Mouse (Mus musculus): ENCODE measurements around the gene Serinc3. TPM values are rescaled to one million over a fixed set of nuclear protein-coding genes. Genes with fewer than 3 reads are reported as not detected.
"Not testable (repeated sequence)": the region's sequence is repeated elsewhere in the genome, so short reads cannot be mapped to it uniquely, and the experiment has no call there.

Gene Serinc3
- total RNA-seq, 2 experiments from 2014 or later = 97.5 to 115 TPM

GRCm38 (mm10) chr2:163621401-163621800 lies 23.5 kb downstream of the Serinc3 start:
- DNase-seq = not testable (repeated sequence)

- DNase-seq = no peak
Observed at GRCm38 (mm10) chr2:163620451-163620850, 24.5 kb downstream of the Serinc3 start.

GRCm38 (mm10) chr2:163617874-163618273 lies 27.1 kb downstream of the Serinc3 start:
- no peak for DNase-seq

- DNase-seq = no peak
Observed at GRCm38 (mm10) chr2:163617232-163617863, 27.6 kb downstream of the Serinc3 start.

- DNase-seq = no peak
Observed at GRCm38 (mm10) chr2:163616652-163617227, 28.2 kb downstream of the Serinc3 start.

- no peak for DNase-seq
Observed at GRCm38 (mm10) chr2:163615906-163616651, 28.9 kb downstream of the Serinc3 start.

- DNase-seq = no peak
Observed at GRCm38 (mm10) chr2:163615401-163615800, 29.5 kb downstream of the Serinc3 start.

- DNase-seq = no peak
Observed at GRCm38 (mm10) chr2:163613990-163614389, 30.9 kb downstream of the Serinc3 start.

GRCm38 (mm10) chr2:163613206-163613605 lies 31.7 kb downstream of the Serinc3 start:
- no peak for DNase-seq

GRCm38 (mm10) chr2:163611176-163611575 lies 33.8 kb downstream of the Serinc3 start:
- no peak for DNase-seq

GRCm38 (mm10) chr2:163609281-163609975 lies 35.5 kb downstream of the Serinc3 start:
- no peak for DNase-seq

GRCm38 (mm10) chr2:163608008-163608407 lies 36.9 kb downstream of the Serinc3 start:
- no peak for DNase-seq

- no peak for DNase-seq
Observed at GRCm38 (mm10) chr2:163606161-163606560, 38.8 kb downstream of the Serinc3 start.

- peak; percentile 82 for DNase-seq
Observed at GRCm38 (mm10) chr2:163602101-163602971, 42.6 kb downstream of the Serinc3 start, which contains the start of gene Ttpal. TSS of gene Ttpal (plus strand) at chr2:163602314.

GRCm38 (mm10) chr2:163601712-163602100 lies 43.2 kb downstream of the Serinc3 start:
- DNase-seq = no peak

- DNase-seq = no peak
Observed at GRCm38 (mm10) chr2:163601066-163601465, 43.9 kb downstream of the Serinc3 start.

GRCm38 (mm10) chr2:163599226-163599625 lies 45.7 kb downstream of the Serinc3 start:
- peak; percentile 41 for DNase-seq

- no peak for DNase-seq
Observed at GRCm38 (mm10) chr2:163597661-163598060, 47.3 kb downstream of the Serinc3 start.

GRCm38 (mm10) chr2:163596873-163597155 lies 48.1 kb downstream of the Serinc3 start:
- no peak for DNase-seq

GRCm38 (mm10) chr2:163596057-163596872 lies 48.7 kb downstream of the Serinc3 start:
- peak; percentile 82 for DNase-seq

- DNase-seq = peak; percentile 48
Observed at GRCm38 (mm10) chr2:163595119-163595518, 49.8 kb downstream of the Serinc3 start.
